Mouse (Mus musculus): Measurements from ENCODE around the gene Jun.

GRCm38 (mm10) chr4:95049153-95049552, 2.9 kb downstream of the Jun start:
- no peak for TF ChIP-seq CTCF (IDR thresholded peaks at IDR 0.05; ENCODE audit: extremely low read depth, insufficient read depth, insufficient read length, insufficient replicate concordance)
- no peak for TF ChIP-seq POLR2A (IDR thresholded peaks at IDR 0.05; ENCODE audit: low read depth, low read length)

Data from spleen, adult 2 months (tissue).